In genomic region chr8:78507979-78508718, GRCm38 (mm10) we compare ENCODE assay signal across 8 mouse cellular contexts. TPM values are rescaled to one million over a fixed set of nuclear protein-coding genes. Genes with fewer than 3 reads are reported as not detected.
DNase-seq lines count a peak whose midpoint lies in the region; ATAC-seq and TF ChIP-seq lines count a peak whose summit lies in the region.

No protein-coding gene starts in this region.

- intact Hi-C loops in left cerebral cortex, adult 2 months (cut with DNase I), result loop anchor here (2.0 kb wide), 1 partner anchor 135 kb away; no protein-coding TSS in a partner anchor

- peak overlapping the region; percentile 95 for H3K27ac ChIP-seq in embryonic facial prominence, embryonic 12.5 days
- H3K27ac ChIP-seq in heart, embryonic 12.5 days (ENCODE audit: poor library complexity, severe bottlenecking), result peak overlapping the region; percentile 96
- H3K27ac ChIP-seq in left cerebral cortex, adult 2 months, result peak overlapping the region; percentile 97
- peak overlapping the region; percentile 88 for H3K27ac ChIP-seq in spleen, adult 2 months (ENCODE audit: insufficient read depth, low read length)

- under 1% methylated on average over 36 of the region's 38 CpGs for WGBS in embryonic facial prominence, embryonic 12.5 days
- WGBS in heart, embryonic 12.5 days, result under 1% methylated on average over 38 of the region's 38 CpGs
- under 1% methylated on average over 38 of the region's 38 CpGs for WGBS in spleen, adult 2 months

- peak; percentile 58 for DNase-seq in cerebellum, adult 11 months
- no peak for DNase-seq in cerebellum, adult 9-10 months
- peak; percentile 59 to 66 for DNase-seq in adrenal gland, adult 18-20 months (ENCODE audit: low spot score in 2 of 2)
- peak in 1 of 2 experiments; percentile 44 for DNase-seq in left cerebral cortex, adult 2 months (ENCODE audit: extremely low spot score in 1 of 2, low spot score in 2 of 2)
- peak; percentile 36 to 49 for DNase-seq in spleen, adult 2 months (ENCODE audit: low read depth in 1 of 2, low spot score in 2 of 2)

- H3K27me3 ChIP-seq in embryonic facial prominence, embryonic 12.5 days, result no peaks in the 10 kb centered on the region
- H3K27me3 ChIP-seq in heart, embryonic 12.5 days (replicated peaks), result no peaks in the 10 kb centered on the region
- no peaks in the 10 kb centered on the region for H3K27me3 ChIP-seq in megakaryocyte, embryonic 14.5 days (replicated peaks)
- no peaks in the 10 kb centered on the region for H3K27me3 ChIP-seq in spleen, adult 2 months (ENCODE audit: control insufficient read depth, insufficient read depth, low read length)

- ATAC-seq in embryonic facial prominence, embryonic 12.5 days (ENCODE audit: insufficient number of reproducible peaks, insufficient read depth, low FRiP score, low TSS enrichment), result peak; percentile 42
- ATAC-seq in heart, embryonic 12.5 days (ENCODE audit: insufficient number of reproducible peaks, low FRiP score), result peak; percentile 51; the same call in 1 of the 2 replicates

- TF ChIP-seq POLR2A in spleen, adult 2 months (IDR thresholded peaks at IDR 0.05; ENCODE audit: low read depth, low read length), result no peak

- H3K4me3 ChIP-seq in embryonic facial prominence, embryonic 12.5 days, result peak overlapping the region; percentile 94
- peak overlapping the region; percentile 86 for H3K4me3 ChIP-seq in heart, embryonic 12.5 days
- H3K4me3 ChIP-seq in left cerebral cortex, adult 2 months, result peak overlapping the region; percentile 63
- peak overlapping the region; percentile 99 for H3K4me3 ChIP-seq in megakaryocyte, embryonic 14.5 days (replicated peaks)
- H3K4me3 ChIP-seq in spleen, adult 2 months (ENCODE audit: extremely low read depth, insufficient read depth, insufficient read length), result peak overlapping the region; percentile 94

- peak overlapping the region; percentile 61 for H3K4me2 ChIP-seq in embryonic facial prominence, embryonic 12.5 days (replicated peaks)
- H3K4me2 ChIP-seq in heart, embryonic 12.5 days, result peak overlapping the region; percentile 92

- peak overlapping the region; percentile 98 for H3K9ac ChIP-seq in embryonic facial prominence, embryonic 12.5 days
- H3K9ac ChIP-seq in heart, embryonic 12.5 days, result peak overlapping the region; percentile 98

- peaks cover 8% of the 10 kb centered on the region; the same call in 1 of the 2 replicates for H3K4me1 ChIP-seq in embryonic facial prominence, embryonic 12.5 days
- H3K4me1 ChIP-seq in heart, embryonic 12.5 days (replicated peaks), result peaks cover 10% of the 10 kb centered on the region
- peaks cover 32% of the 10 kb centered on the region for H3K4me1 ChIP-seq in megakaryocyte, embryonic 14.5 days
- H3K4me1 ChIP-seq in spleen, adult 2 months (ENCODE audit: control insufficient read depth, insufficient read depth, insufficient read length), result peaks cover 3% of the 10 kb centered on the region; the same call in 1 of the 2 replicates

- no peak for TF ChIP-seq CTCF in left cerebral cortex, adult 2 months (IDR thresholded peaks at IDR 0.05)
- TF ChIP-seq CTCF in spleen, adult 2 months (IDR thresholded peaks at IDR 0.05; ENCODE audit: extremely low read depth, insufficient read depth, insufficient read length, insufficient replicate concordance), result no peak

- peaks cover 5% of the 10 kb centered on the region; the same call in 1 of the 2 replicates for H3K9me3 ChIP-seq in embryonic facial prominence, embryonic 12.5 days
- H3K9me3 ChIP-seq in heart, embryonic 12.5 days (replicated peaks), result no peaks in the 10 kb centered on the region
- H3K9me3 ChIP-seq in megakaryocyte, embryonic 14.5 days, result no peaks in the 10 kb centered on the region

- peaks cover 31% of the 10 kb centered on the region for H3K36me3 ChIP-seq in embryonic facial prominence, embryonic 12.5 days
- H3K36me3 ChIP-seq in heart, embryonic 12.5 days, result peaks cover 27% of the 10 kb centered on the region
- H3K36me3 ChIP-seq in megakaryocyte, embryonic 14.5 days (replicated peaks; ENCODE audit: low read length), result peaks cover 29% of the 10 kb centered on the region
- H3K36me3 ChIP-seq in spleen, adult 2 months (ENCODE audit: control insufficient read depth, insufficient read depth, low read length), result no peaks in the 10 kb centered on the region

RNA-seq across cellular contexts. Expression of gene Rbmxl1, which starts 0.5 kb away (rescaled TPM):
- total RNA-seq in adrenal gland, adult 18-20 months (2021), result 10 to 100 TPM; 48.5 to 54.7 TPM
- 317 and 329 TPM in 2 replicates for polyA plus RNA-seq in embryonic facial prominence, embryonic 12.5 days (2016; fragmentation: Nextera tagmentation; extraction: Ambion mirVana)
- polyA plus RNA-seq in heart, embryonic 12.5 days (2016; fragmentation: Nextera tagmentation; extraction: Ambion mirVana), result 164 and 175 TPM in 2 replicates
- 10 to 100 TPM; 52.4 to 54.2 TPM for total RNA-seq in left cerebral cortex, adult 2 months (2021)
- polyA plus RNA-seq in megakaryocyte, embryonic 14.5 days (2012; ENCODE audit: insufficient read depth, low replicate concordance), result 11.5 and 82.0 TPM in 2 replicates
- 22.2 and 23.2 TPM in 2 replicates for polyA plus RNA-seq in spleen, adult 2 months (2012; rRNA removed)

RNA-seq across cellular contexts. Expression of gene Slc10a7, which starts 1.0 kb away (rescaled TPM):
- total RNA-seq in adrenal gland, adult 18-20 months (2021), result 10 to 100 TPM; 14.4 to 15.9 TPM
- polyA plus RNA-seq in embryonic facial prominence, embryonic 12.5 days (2016; fragmentation: Nextera tagmentation; extraction: Ambion mirVana), result 17.1 and 20.3 TPM in 2 replicates
- 11.8 and 12.9 TPM in 2 replicates for polyA plus RNA-seq in heart, embryonic 12.5 days (2016; fragmentation: Nextera tagmentation; extraction: Ambion mirVana)
- total RNA-seq in left cerebral cortex, adult 2 months (2021), result 1 to 10 TPM; 6.5 to 7.3 TPM
- polyA plus RNA-seq in megakaryocyte, embryonic 14.5 days (2012; ENCODE audit: insufficient read depth, low replicate concordance), result 1.3 and 3.7 TPM in 2 replicates
- 10.1 and 10.7 TPM in 2 replicates for polyA plus RNA-seq in spleen, adult 2 months (2012; rRNA removed)
